Mouse (Mus musculus) kidney, postnatal 25 days (tissue): ENCODE results near the gene Olfr150.
A peak's percentile ranks its signal among the peaks of the same experiment; 100 is the strongest.
"Not testable (repeated sequence)": the region's sequence is repeated elsewhere in the genome, so short reads cannot be mapped to it uniquely, and the experiment has no call there.

ENCODE experiments used
- DNase-seq, 2 experiments: peaks; one replicate each; pipeline ENCODE4 v3.0.0; 2021; ENCODE audit warnings: mixed read lengths in 2 of 2

Olfr150 gene

GRCm38 (mm10) chr9:39730678-39731077 lies at the start of gene Olfr150:
Gene Olfr150, plus strand, starts transcription at chr9:39730978.
- no peak for DNase-seq

GRCm38 (mm10) chr9:39701123-39701522 lies 29.7 kb upstream of the Olfr150 start:
- not testable (repeated sequence) for DNase-seq

DNA sequence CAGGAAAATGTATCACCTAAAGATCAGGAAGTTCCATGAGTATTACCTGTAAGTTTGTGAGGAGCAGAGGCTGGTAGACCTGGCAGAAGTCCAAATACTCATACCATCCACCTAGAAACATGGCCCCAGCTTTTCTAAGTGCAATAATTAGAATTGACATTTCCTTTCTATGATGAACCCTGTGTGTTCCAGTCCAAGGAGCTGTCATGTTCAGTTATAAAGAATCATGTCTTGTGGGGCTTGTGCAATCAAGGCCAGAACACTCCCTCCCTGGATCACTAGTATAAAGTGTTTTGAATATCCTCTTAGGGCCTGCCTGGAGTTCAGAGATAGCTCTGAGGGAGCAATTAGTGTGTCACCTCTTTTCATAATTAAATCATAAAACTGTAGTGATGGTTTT lies 23.8 kb upstream of the Olfr150 start, which contains the start of gene Olfr149:
Gene Olfr149, minus strand, starts transcription at position 101 of the 400 bp plus-strand sequence.
- DNase-seq = no peak

DNA sequence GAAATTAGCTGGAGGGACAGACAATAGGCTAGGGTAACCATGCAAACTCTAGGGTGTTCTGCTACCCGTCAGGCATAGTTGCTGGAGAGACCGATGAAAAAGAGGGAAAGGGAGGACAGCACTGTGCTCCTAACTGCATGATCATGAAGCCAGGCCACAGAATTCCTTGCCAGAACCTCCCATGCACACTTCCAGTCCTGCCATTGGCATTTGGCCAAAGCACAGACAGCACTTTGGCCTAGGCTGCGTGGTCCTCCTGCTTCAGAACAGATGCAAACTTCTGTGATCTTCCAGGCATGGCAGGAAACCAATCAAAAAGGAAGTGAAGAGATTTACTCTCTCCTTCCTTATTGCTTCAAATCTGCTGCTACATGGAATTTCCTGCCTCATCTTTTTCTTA lies 21.8 kb upstream of the Olfr150 start:
- peak; percentile 34 to 35 for DNase-seq

- DNase-seq = no peak
These were observed 19.7 kb upstream of the Olfr150 start, which contains the start of gene Olfr965 for GRCm38 (mm10) chr9:39711053-39711452. Gene Olfr965, plus strand, starts transcription at chr9:39711353.

DNA sequence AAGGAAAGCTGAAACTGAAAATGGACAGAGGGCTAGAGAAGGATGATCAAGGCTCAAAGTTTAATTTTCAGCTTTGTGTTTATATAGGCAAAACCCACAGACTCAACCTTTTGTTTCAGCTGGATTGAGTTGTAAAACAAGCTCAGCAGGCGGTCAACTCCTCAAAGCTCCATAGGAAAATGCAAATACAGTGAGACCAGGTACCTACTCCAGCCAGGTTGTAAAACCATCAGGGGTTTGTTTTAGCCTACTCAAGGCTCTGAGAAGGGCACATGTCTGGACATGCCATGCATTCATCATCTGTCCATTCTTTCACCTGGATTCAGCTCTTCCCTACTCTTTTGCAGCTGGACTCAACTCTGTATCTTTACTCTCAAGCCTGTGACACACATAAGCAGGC lies 10.0 kb downstream of the Olfr150 start:
- DNase-seq = no peak

DNA sequence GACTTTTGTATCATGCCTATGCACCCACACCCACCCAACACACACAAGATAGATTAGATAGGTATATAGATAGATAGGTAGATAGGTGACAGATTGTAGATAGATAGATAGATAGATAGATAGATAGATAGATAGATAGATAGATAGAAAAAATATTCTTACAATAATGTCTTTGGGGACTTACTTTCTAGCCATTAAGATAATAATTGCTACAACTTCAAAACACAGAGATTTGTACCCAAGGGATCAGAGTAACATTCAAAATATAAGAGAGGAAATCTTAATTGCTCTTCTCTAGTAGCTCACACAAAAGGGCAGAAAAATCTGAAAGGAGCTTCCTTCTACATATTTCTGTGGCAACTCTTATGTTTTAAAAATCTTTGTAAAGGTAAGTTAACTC lies 15.2 kb downstream of the Olfr150 start, which contains the start of gene Olfr967:
Gene Olfr967, plus strand, starts transcription at position 301 of the 400 bp plus-strand sequence.
- DNase-seq = no peak

GRCm38 (mm10) chr9:39746428-39746827 lies 15.7 kb downstream of the Olfr150 start:
- DNase-seq = no peak

DNA sequence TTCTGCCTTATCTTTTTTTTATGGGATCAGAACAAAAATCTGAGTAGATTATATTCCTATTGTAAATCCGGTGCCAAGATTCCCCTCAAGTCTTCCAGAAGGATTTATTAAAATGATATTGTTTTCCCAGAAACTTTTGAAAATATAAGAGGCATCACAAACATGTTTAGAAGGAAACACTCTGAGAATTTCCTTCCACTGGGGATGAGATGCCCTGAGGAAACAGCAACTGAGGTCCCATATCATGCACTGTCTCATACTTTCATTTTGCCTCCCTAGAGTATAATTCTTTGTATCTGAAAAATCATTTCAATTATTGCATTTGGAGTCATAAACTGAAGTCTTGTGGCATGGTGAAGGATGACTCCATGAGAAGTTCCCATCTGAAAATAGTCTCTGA lies 52.4 kb downstream of the Olfr150 start, which contains the start of gene Olfr968:
Gene Olfr968, minus strand, starts transcription at position 101 of the 400 bp plus-strand sequence.
- DNase-seq = no peak
